Mouse (Mus musculus): ENCODE measurements around the gene Apool.

Gene Apool

GRCm38 (mm10) chrX:112310804-112311530 lies at the start of gene Apool:
Gene Apool (plus strand): TSS chrX:112311334.
- peak; percentile 81 for DNase-seq (ENCODE audit: low spot score)

DNA sequence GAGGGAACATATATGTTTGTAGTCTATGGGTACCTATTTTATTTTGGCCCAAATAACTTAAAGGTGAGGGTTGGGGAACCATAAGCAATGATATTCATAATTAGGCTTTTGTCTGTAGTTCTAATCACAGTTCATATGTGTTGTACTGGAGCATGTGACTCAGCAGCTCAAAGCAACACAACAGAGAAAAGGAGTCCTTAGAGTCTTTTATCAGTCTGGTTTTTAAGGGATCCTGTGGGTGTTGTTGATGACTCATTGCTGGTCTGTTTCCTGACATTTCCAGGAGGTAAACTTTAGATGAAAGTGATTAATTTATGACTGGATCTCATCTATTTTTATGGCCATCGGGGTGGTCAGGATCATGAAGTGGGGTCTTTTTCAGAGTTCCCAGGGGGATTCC lies 37.6 kb upstream of the Apool start:
- no peak for DNase-seq (ENCODE audit: low spot score)

GRCm38 (mm10) chrX:112311531-112311887 lies 375 bp downstream of the Apool start:
- no peak for DNase-seq (ENCODE audit: low spot score)

GRCm38 (mm10) chrX:112312094-112312493 lies 960 bp downstream of the Apool start:
- no peak for DNase-seq (ENCODE audit: low spot score)

DNA sequence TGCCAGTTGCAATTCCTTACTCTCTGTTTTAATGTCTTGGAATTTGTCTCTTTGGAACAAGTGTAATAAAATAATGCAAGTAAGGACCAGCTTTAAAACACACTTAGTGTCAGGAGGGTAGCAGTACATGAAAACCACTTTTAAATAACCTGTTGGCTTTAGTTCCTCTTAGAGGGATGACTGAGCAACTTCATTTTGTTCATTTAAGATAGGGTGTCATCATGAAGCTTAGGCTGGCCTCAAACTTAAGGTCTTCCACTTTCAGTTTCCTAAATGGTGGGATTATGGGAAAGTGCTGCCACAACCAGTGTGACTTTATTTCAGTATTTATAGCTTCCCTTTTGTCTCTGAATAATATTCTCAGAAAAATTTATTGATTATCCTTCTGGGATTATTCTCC lies 9.1 kb downstream of the Apool start:
- DNase-seq (ENCODE audit: low spot score), result no peak

- DNase-seq (ENCODE audit: low spot score), result no peak
Measured at GRCm38 (mm10) chrX:112339486-112339885, 28.4 kb downstream of the Apool start.

DNA sequence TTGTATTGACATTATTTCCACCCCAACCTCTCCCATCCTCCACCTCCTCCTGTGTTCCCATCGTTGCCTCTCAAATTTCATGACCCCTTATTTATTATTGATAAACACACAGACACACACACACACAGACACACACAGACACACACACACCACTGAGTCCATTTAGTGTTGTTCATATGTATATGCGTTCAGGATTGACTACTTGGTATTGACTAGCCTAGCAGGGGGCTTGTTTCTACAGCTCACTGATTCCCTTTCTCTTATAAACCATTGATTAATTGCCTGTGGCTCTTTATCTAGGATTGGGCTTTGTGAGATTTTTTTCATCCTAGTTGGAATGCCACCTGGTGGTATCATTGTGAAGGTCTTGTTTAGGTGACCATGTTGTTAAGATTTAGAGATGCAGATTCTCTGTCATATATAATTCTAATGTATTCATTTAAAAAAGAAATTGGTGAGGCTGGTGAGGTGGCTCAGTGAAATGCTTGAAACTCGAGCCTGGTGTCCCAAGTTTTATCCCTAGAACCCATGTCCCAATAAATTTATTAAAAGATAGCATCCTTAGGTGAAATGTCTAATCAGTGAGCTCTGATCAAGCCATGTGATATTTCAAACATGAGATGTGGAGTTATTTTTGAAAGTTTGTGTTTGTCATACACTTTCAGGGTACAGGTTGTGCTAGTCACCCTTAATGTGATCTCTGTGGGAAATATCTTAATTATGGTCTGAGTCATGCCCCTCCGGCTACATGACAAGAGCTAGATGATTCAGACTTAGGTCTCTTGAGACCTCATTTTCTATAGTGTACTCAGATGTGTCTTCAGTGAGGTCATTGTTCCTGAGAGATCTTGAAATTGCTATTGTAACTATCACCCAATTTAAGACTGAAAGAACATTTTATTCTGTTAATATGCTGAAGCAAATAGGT lies 36.6 kb downstream of the Apool start:
- no peak for DNase-seq (ENCODE audit: low spot score)

- DNase-seq (ENCODE audit: low spot score), result peak; percentile 16
Measured at GRCm38 (mm10) chrX:112348395-112348791, 37.3 kb downstream of the Apool start.

GRCm38 (mm10) chrX:112368426-112368825 lies 57.3 kb downstream of the Apool start:
- no peak for DNase-seq (ENCODE audit: low spot score)

DNA sequence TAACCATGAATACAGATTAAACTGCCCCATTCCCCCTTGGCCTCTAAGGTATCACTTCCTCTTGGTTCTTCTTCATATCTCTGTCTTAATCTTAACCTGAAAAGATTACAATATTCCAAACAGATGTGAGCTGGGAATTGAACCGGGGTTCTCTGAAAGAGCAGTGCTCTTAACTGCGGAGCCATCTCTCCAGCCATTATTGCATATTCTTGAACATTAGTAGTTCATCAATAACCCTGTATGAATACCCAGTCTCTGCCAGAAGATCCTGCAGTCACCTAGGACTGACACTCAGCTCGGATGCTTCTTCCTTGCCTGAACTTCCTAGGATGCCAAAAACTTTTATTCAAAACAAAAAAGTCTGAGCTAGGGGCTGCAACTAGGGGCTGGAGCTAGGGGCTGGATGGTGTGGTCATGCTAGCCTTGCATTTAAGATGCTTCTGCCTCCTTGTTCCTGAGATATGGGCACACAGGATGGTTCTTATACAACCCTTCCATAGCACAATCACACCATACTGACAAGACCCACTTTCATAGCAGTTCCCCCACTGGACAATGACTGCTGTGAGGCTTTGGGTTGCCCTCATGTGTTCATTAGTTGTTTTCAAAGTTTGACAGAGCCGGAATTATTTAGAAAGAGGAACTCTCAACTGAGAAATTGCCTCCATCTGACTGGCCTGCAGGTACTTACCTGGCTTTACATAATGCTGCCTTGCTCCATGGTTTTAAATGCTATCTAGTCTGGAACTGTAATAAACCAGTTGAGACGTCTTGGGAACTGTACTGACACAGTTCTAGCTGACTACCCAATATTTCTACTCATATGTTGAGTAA lies 59.7 kb downstream of the Apool start:
- peak; percentile 30 for DNase-seq (ENCODE audit: low spot score)

DNA sequence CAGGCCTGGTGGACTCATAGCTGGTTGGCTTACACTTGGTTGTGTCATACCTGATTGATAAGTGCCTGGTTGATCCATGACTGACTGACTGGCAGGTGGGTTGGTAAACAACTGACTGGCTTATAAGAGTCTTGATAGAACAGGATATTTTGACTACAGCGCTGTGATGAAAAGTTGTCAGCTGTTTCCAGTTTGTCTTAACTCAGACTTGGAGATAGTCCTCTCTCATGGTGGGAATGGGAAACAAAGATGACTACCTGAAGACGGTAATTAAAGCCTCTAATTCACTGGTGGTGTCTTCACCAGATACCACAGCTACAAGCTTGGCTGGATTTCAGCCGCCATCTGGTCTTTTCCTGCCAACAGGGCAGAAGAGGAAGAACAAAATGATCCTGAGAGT lies 95.5 kb downstream of the Apool start, which contains the start of gene Satl1:
Gene Satl1 (minus strand): TSS at position 101 of the 400 bp plus-strand sequence.
- DNase-seq (ENCODE audit: low spot score), result no peak

DNA sequence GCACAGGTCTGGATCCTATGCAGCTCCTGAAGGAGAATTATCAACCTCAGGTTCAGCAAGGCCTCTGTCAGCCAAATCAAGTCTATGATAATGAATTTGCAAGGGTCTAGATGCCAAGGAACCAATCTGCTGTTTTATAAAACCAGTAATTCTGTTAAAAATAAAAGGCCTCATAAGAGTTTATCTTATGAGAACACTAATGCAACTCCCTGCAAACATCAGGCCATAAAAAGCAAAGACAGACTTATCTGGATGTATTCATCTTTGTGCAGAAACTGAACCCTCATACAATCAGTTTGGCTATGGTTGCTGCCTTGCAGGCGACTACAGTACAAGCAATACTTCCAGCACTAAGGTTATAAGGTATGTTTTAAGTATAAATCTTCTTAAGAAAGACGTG lies 101.2 kb downstream of the Apool start:
- no peak for DNase-seq (ENCODE audit: low spot score)

Measured in layer of hippocampus, adult 11-12 months (tissue).